Mouse (Mus musculus): ENCODE data around the gene Slc30a2. TPM values are rescaled to one million over a fixed set of nuclear protein-coding genes. Genes with fewer than 3 reads are reported as not detected.

The Slc30a2 gene
- total RNA-seq, 1 experiment = 24.3 TPM

DNA sequence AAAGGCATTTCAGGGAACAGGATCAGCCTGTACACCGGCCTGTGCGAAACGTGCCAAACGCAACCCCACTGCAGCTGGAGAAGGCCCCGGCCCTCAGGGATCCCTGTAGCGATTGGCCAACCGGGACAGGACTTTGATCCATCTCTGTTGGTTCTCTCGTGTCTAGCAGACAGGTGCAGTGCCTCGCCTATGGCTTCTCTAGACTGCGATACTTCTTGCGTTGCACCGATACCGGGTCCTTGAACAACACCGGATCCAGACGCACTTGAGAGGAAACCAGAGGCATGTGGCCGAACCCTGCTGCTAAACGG is 14.4 kb downstream of the Slc30a2 start:
- in situ Hi-C loops (cut with MboI; ENCODE audit: low sequenced_read_pairs in 2 of 2, unreplicated experiment in 2 of 2) = no loop called here
- DNase-seq (ENCODE audit: low read depth, low spot score) = no peak
- Histone ChIP-seq H3K36me3 (ENCODE audit: control insufficient read depth, insufficient read depth, low read length, poor library complexity, severe bottlenecking) (peaks cover 4% of the 10 kb centered on the region), H3K27ac (ENCODE audit: insufficient read depth, low read depth, low read length, poor library complexity, severe bottlenecking) (no peak overlapping the region), H3K4me1 (ENCODE audit: control insufficient read depth in 2 of 2, insufficient read depth in 2 of 2, low read length in 2 of 2, poor library complexity in 1 of 2) (peaks cover 5 to 31% of the 10 kb centered on the region in 2 experiments; a peak in 3 of 4 replicates), H3K9ac (ENCODE audit: insufficient read depth, low read depth, low read length, poor library complexity, severe bottlenecking) (no peak overlapping the region), H3K4me3 (ENCODE audit: insufficient read depth in 1 of 2, low read depth in 1 of 2, low read length in 2 of 2, poor library complexity in 1 of 2, severe bottlenecking in 1 of 2) (no peak overlapping the region; a peak in 1 of 4 replicates), H3K9me3 (ENCODE audit: control insufficient read depth, insufficient read depth, low read depth, low read length) (no peaks in the 10 kb centered on the region)
- TF ChIP-seq CHD2 (IDR thresholded peaks at IDR 0.05; ENCODE audit: low read depth, low read length) (no peak), ZNF384 (IDR thresholded peaks at IDR 0.05; ENCODE audit: low read depth, low read length) (no peak), MAFK (IDR thresholded peaks at IDR 0.05; ENCODE audit: insufficient read depth, low read depth, low read length) (no peak), ZC3H11A (IDR thresholded peaks at IDR 0.05; ENCODE audit: borderline replicate concordance, low read depth, low read length) (no peak), HCFC1 (IDR thresholded peaks at IDR 0.05; ENCODE audit: borderline replicate concordance, insufficient read depth, low read length) (no peak)

DNA sequence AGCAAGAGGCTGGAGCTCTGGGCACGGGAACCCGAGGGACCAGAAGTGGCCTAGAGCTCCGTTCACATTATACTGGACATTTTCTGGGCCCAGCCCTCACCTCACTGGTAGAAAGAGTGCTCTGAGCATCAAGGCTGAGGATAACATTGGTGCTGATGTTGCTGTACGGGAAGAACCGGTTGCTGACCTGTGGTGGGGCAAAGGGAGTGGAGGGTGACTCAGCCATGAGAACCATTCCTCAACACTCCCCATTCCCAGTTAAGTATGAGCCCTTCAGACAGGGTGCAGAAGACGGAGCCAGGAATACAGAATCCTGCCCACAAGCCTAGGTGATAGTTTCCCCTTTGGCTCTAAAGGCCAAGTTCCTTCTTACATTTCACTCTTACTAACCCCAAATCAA is 16.7 kb downstream of the Slc30a2 start:
- no peaks in the 10 kb centered on the region for H3K9me3 ChIP-seq (ENCODE audit: control insufficient read depth, insufficient read depth, low read depth, low read length)
- H3K36me3 ChIP-seq (ENCODE audit: control insufficient read depth, insufficient read depth, low read length, poor library complexity, severe bottlenecking) = peaks cover 3% of the 10 kb centered on the region; the same call in 1 of the 2 replicates
- in situ Hi-C loops (cut with MboI; ENCODE audit: low sequenced_read_pairs in 2 of 2, unreplicated experiment in 2 of 2) = no loop called here
- no peak overlapping the region for H3K9ac ChIP-seq (ENCODE audit: insufficient read depth, low read depth, low read length, poor library complexity, severe bottlenecking)
- DNase-seq (ENCODE audit: low read depth, low spot score) = no peak
- no peak overlapping the region for H3K4me3 ChIP-seq (ENCODE audit: insufficient read depth in 1 of 2, low read depth in 1 of 2, low read length in 2 of 2, poor library complexity in 1 of 2, severe bottlenecking in 1 of 2)
- TF ChIP-seq ZC3H11A (IDR thresholded peaks at IDR 0.05; ENCODE audit: borderline replicate concordance, low read depth, low read length) (no peak), MAFK (IDR thresholded peaks at IDR 0.05; ENCODE audit: insufficient read depth, low read depth, low read length) (no peak)
- no peak overlapping the region; the same call in 1 of the 2 replicates for H3K27ac ChIP-seq (ENCODE audit: insufficient read depth, low read depth, low read length, poor library complexity, severe bottlenecking)
- peaks cover 5 to 28% of the 10 kb centered on the region in 2 experiments; a peak in 3 of 4 replicates for H3K4me1 ChIP-seq (ENCODE audit: control insufficient read depth in 2 of 2, insufficient read depth in 2 of 2, low read length in 2 of 2, poor library complexity in 1 of 2)

DNA sequence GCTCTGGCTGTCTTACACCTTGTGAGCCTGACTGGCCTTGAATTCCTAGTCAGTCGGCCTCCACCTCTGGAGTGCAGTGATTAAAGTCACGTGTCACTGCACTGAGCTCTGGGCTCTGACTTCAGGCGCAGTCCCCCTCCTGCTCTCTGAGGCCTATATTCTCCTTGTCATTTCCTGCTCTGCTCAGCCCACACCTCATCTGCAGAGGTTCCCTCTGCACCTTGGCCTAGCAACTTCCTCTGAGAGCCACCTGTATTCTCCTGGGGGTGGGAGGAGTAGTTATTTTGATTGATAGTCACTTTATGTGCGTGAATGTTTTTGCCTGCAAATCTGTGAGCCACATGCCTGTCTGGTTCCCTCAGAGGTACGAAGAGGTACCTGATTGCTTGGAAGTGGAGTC is 18.2 kb downstream of the Slc30a2 start:
- no peak overlapping the region for H3K27ac ChIP-seq (ENCODE audit: insufficient read depth, low read depth, low read length, poor library complexity, severe bottlenecking)
- H3K36me3 ChIP-seq (ENCODE audit: control insufficient read depth, insufficient read depth, low read length, poor library complexity, severe bottlenecking) = peaks cover 1% of the 10 kb centered on the region; the same call in 1 of the 2 replicates
- no peak overlapping the region for H3K4me3 ChIP-seq (ENCODE audit: insufficient read depth in 1 of 2, low read depth in 1 of 2, low read length in 2 of 2, poor library complexity in 1 of 2, severe bottlenecking in 1 of 2)
- H3K9ac ChIP-seq (ENCODE audit: insufficient read depth, low read depth, low read length, poor library complexity, severe bottlenecking) = no peak overlapping the region
- DNase-seq (ENCODE audit: low read depth, low spot score) = no peak
- peaks cover 5 to 21% of the 10 kb centered on the region in 2 experiments; a peak in 3 of 4 replicates for H3K4me1 ChIP-seq (ENCODE audit: control insufficient read depth in 2 of 2, insufficient read depth in 2 of 2, low read length in 2 of 2, poor library complexity in 1 of 2)
- TF ChIP-seq MAFK (IDR thresholded peaks at IDR 0.05; ENCODE audit: insufficient read depth, low read depth, low read length) = no peak
- in situ Hi-C loops (cut with MboI; ENCODE audit: low sequenced_read_pairs in 2 of 2, unreplicated experiment in 2 of 2) = no loop called here
- H3K9me3 ChIP-seq (ENCODE audit: control insufficient read depth, insufficient read depth, low read depth, low read length) = no peaks in the 10 kb centered on the region

DNA sequence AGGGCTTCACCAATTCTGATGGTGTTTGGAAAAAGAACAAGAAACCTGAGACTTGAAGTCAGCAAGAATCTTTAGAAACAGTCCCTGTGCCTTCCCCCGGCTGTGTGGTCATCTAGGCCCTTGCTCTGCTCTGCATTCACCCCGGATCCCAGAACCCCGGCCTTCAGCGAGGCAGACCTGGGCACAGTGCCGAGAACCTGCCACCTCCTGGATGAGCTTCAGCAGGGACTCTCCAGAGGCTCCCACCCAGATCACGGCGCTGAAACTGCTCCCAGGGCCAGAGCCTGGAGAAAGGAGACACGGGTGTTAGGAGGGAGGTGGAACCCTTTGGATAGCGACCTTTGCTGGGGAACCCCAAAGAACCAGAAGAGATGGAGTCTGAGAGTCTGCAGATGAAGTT is 19.1 kb downstream of the Slc30a2 start:
- TF ChIP-seq ZNF384 (IDR thresholded peaks at IDR 0.05; ENCODE audit: low read depth, low read length) = no peak
- TF ChIP-seq MAFK (IDR thresholded peaks at IDR 0.05; ENCODE audit: insufficient read depth, low read depth, low read length) = no peak
- no peak for TF ChIP-seq CHD2 (IDR thresholded peaks at IDR 0.05; ENCODE audit: low read depth, low read length)
- no peak for TF ChIP-seq ZC3H11A (IDR thresholded peaks at IDR 0.05; ENCODE audit: borderline replicate concordance, low read depth, low read length)
- no peak for TF ChIP-seq HCFC1 (IDR thresholded peaks at IDR 0.05; ENCODE audit: borderline replicate concordance, insufficient read depth, low read length)
- no peak overlapping the region for H3K9ac ChIP-seq (ENCODE audit: insufficient read depth, low read depth, low read length, poor library complexity, severe bottlenecking)
- no peak for DNase-seq (ENCODE audit: low read depth, low spot score)
- peaks cover under 1 to 14% of the 10 kb centered on the region in 2 experiments; a peak in 3 of 4 replicates for H3K4me1 ChIP-seq (ENCODE audit: control insufficient read depth in 2 of 2, insufficient read depth in 2 of 2, low read length in 2 of 2, poor library complexity in 1 of 2)
- H3K9me3 ChIP-seq (ENCODE audit: control insufficient read depth, insufficient read depth, low read depth, low read length) = no peaks in the 10 kb centered on the region
- H3K27ac ChIP-seq (ENCODE audit: insufficient read depth, low read depth, low read length, poor library complexity, severe bottlenecking) = no peak overlapping the region
- H3K36me3 ChIP-seq (ENCODE audit: control insufficient read depth, insufficient read depth, low read length, poor library complexity, severe bottlenecking) = no peaks in the 10 kb centered on the region
- H3K4me3 ChIP-seq (ENCODE audit: insufficient read depth in 1 of 2, low read depth in 1 of 2, low read length in 2 of 2, poor library complexity in 1 of 2, severe bottlenecking in 1 of 2) = no peak overlapping the region
- in situ Hi-C loops (cut with MboI; ENCODE audit: low sequenced_read_pairs in 2 of 2, unreplicated experiment in 2 of 2) = no loop called here

DNA sequence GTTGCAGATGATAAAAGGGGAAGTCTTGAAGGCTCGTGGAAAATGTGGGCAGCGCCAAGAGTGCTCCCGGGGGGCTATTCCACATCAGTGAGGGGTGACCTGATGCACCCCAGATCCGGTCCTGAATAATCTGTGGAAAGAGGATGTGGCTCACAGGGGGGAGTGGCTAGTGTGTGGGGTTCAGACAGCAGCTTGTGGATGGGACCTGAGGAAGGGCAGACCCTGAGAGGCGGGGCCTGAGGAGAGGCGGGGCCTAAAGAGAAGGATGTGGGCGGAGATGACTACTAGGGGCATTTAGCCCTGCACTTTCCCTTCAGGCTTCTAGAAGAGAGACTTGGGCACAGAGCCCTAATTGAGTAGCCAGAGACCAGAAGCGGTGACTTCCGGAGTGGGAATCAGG is 19.6 kb downstream of the Slc30a2 start:
- in situ Hi-C loops (cut with MboI; ENCODE audit: low sequenced_read_pairs in 2 of 2, unreplicated experiment in 2 of 2) = no loop called here
- TF ChIP-seq ZC3H11A (IDR thresholded peaks at IDR 0.05; ENCODE audit: borderline replicate concordance, low read depth, low read length) (no peak), CHD2 (IDR thresholded peaks at IDR 0.05; ENCODE audit: low read depth, low read length) (no peak), MAFK (IDR thresholded peaks at IDR 0.05; ENCODE audit: insufficient read depth, low read depth, low read length) (no peak), HCFC1 (IDR thresholded peaks at IDR 0.05; ENCODE audit: borderline replicate concordance, insufficient read depth, low read length) (no peak), ZNF384 (IDR thresholded peaks at IDR 0.05; ENCODE audit: low read depth, low read length) (no peak)
- DNase-seq (ENCODE audit: low read depth, low spot score) = no peak
- H3K36me3 ChIP-seq (ENCODE audit: control insufficient read depth, insufficient read depth, low read length, poor library complexity, severe bottlenecking) = no peaks in the 10 kb centered on the region
- peaks cover 0 to 10% of the 10 kb centered on the region in 2 experiments; a peak in 2 of 4 replicates for H3K4me1 ChIP-seq (ENCODE audit: control insufficient read depth in 2 of 2, insufficient read depth in 2 of 2, low read length in 2 of 2, poor library complexity in 1 of 2)
- no peak overlapping the region for H3K27ac ChIP-seq (ENCODE audit: insufficient read depth, low read depth, low read length, poor library complexity, severe bottlenecking)
- H3K4me3 ChIP-seq (ENCODE audit: insufficient read depth in 1 of 2, low read depth in 1 of 2, low read length in 2 of 2, poor library complexity in 1 of 2, severe bottlenecking in 1 of 2) = no peak overlapping the region
- no peak overlapping the region for H3K9ac ChIP-seq (ENCODE audit: insufficient read depth, low read depth, low read length, poor library complexity, severe bottlenecking)
- H3K9me3 ChIP-seq (ENCODE audit: control insufficient read depth, insufficient read depth, low read depth, low read length) = no peaks in the 10 kb centered on the region

Measured in ES-E14 (cell line).